Mouse (Mus musculus) embryonic facial prominence, embryonic 13.5 days (tissue): ENCODE measurements around the gene Gm20479. TPM values are rescaled to one million over a fixed set of nuclear protein-coding genes. Genes with fewer than 3 reads are reported as not detected.

Source experiments
- ATAC-seq: fragments of 200-750 bp; cut with Nextera tagmentation; 2 replicates; pipeline ENCODE4 v1.8.0; 2017; ENCODE audit warnings: low read depth; ENCODE audit not compliant: insufficient number of reproducible peaks, insufficient read depth, low FRiP score, low TSS enrichment
- H3K27ac ChIP-seq: fragments of 300-500 bp; sonication (generic); 2 replicates; pipeline ENCODE4 v1.5.1; 2015; ENCODE audit warnings: moderate library complexity, mild to moderate bottlenecking, inconsistent platforms
- H3K27me3 ChIP-seq: fragments of 300-500 bp; sonication (generic); 2 replicates; pipeline ENCODE4 v1.6.1; 2015; ENCODE audit warnings: mild to moderate bottlenecking, inconsistent platforms
- H3K36me3 ChIP-seq: fragments of 300-500 bp; sonication (generic); 2 replicates; pipeline ENCODE4 v1.6.1; 2015; ENCODE audit warnings: mild to moderate bottlenecking, inconsistent platforms
- H3K4me1 ChIP-seq: fragments of 300-500 bp; sonication (generic); 2 replicates; pipeline ENCODE4 v1.6.1; 2015; ENCODE audit warnings: inconsistent platforms
- H3K4me2 ChIP-seq: fragments of 300-500 bp; sonication (generic); 2 replicates; pipeline ENCODE4 v1.6.1; 2015; ENCODE audit warnings: moderate library complexity, mild to moderate bottlenecking, inconsistent platforms
- H3K4me3 ChIP-seq: fragments of 300-500 bp; sonication (generic); 2 replicates; pipeline ENCODE4 v1.5.1; 2015; ENCODE audit warnings: mild to moderate bottlenecking, inconsistent platforms
- H3K9ac ChIP-seq: fragments of 300-500 bp; sonication (generic); 2 replicates; pipeline ENCODE4 v1.6.1; 2015; ENCODE audit warnings: mild to moderate bottlenecking, inconsistent platforms
- H3K9me3 ChIP-seq: fragments of 300-500 bp; sonication (generic); 2 replicates; pipeline ENCODE4 v1.6.1; 2016; ENCODE audit warnings: inconsistent platforms
- WGBS: fragments of 180-500 bp; shearing (Covaris S2); methylation state at CpG from one replicate; pipeline ENCODE4 v1.1.7; 2015; ENCODE audit warnings: mixed read lengths; 5-methylcytosine and 5-hydroxymethylcytosine counted together
- polyA plus RNA-seq: library from polyadenylated mRNA; unstranded; fragments of >200 nt; fragmentation: Nextera tagmentation; extraction: Ambion mirVana; gene quantifications from 2 replicates; pipeline ENCODE4 v1.2.1, GENCODE M21; 2015

Gm20479 gene
- not detected in 2 replicates for polyA plus RNA-seq

GRCm38 (mm10) chr7:27356861-27357594, at the start of gene Gm20479:
Gene Gm20479 (minus strand): TSS chr7:27357419.
- peak within 1 kb of the TSS; percentile 68 for H3K4me3 ChIP-seq
- H3K4me1 ChIP-seq = peaks cover 20% of the 10 kb centered on the region
- H3K36me3 ChIP-seq = peaks cover 18% of the 10 kb centered on the region
- no peak for ATAC-seq
- no peaks in the 10 kb centered on the region for H3K9me3 ChIP-seq
- H3K4me2 ChIP-seq = peak within 1 kb of the TSS; percentile 76
- H3K27ac ChIP-seq = peak within 1 kb of the TSS; percentile 22; the same call in 1 of the 2 replicates
- peaks cover 27% of the 10 kb centered on the region for H3K27me3 ChIP-seq
- H3K9ac ChIP-seq = peak within 1 kb of the TSS; percentile 58
- 6% methylated on average over 27 of the region's 27 CpGs for WGBS

GRCm38 (mm10) chr7:27406481-27406880, 49.3 kb upstream of the Gm20479 start:
- Histone ChIP-seq H3K4me3 (no peak overlapping the region), H3K27me3 (peaks cover 92% of the 10 kb centered on the region), H3K9ac (no peak overlapping the region), H3K27ac (no peak overlapping the region), H3K4me1 (peaks cover 24% of the 10 kb centered on the region), H3K4me2 (no peak overlapping the region), H3K36me3 (no peaks in the 10 kb centered on the region), H3K9me3 (peaks cover 9% of the 10 kb centered on the region; the same call in 1 of the 2 replicates)
- no peak for ATAC-seq
- 83% methylated on average over 7 of the region's 7 CpGs for WGBS

GRCm38 (mm10) chr7:27404203-27404942, 47.2 kb upstream of the Gm20479 start:
- no peaks in the 10 kb centered on the region for H3K36me3 ChIP-seq
- peaks cover 24% of the 10 kb centered on the region for H3K4me1 ChIP-seq
- WGBS = 7% methylated on average over 75 of the region's 81 CpGs
- no peak for ATAC-seq
- peaks cover 9% of the 10 kb centered on the region; the same call in 1 of the 2 replicates for H3K9me3 ChIP-seq
- H3K4me3 ChIP-seq = peak overlapping the region; percentile 26
- no peak overlapping the region for H3K27ac ChIP-seq
- no peak overlapping the region for H3K9ac ChIP-seq
- H3K27me3 ChIP-seq = peaks cover 95% of the 10 kb centered on the region
- peak overlapping the region; percentile 43 for H3K4me2 ChIP-seq

GRCm38 (mm10) chr7:27402675-27403074, 45.5 kb upstream of the Gm20479 start:
- Histone ChIP-seq H3K4me1 (peaks cover 7% of the 10 kb centered on the region; the same call in 1 of the 2 replicates), H3K27ac (no peak overlapping the region), H3K4me3 (0 out of 2 replicates have a peak overlapping the region, but pooled peaks have one; percentile 3), H3K36me3 (no peaks in the 10 kb centered on the region), H3K9me3 (peaks cover 9% of the 10 kb centered on the region; the same call in 1 of the 2 replicates), H3K9ac (no peak overlapping the region), H3K27me3 (peaks cover 93% of the 10 kb centered on the region), H3K4me2 (no peak overlapping the region)
- ATAC-seq = no peak
- WGBS = 10% methylated on average over 16 of the region's 16 CpGs

- H3K27me3 ChIP-seq = peaks cover 93% of the 10 kb centered on the region
- no peaks in the 10 kb centered on the region for H3K36me3 ChIP-seq
- peaks cover 14% of the 10 kb centered on the region for H3K4me1 ChIP-seq
- no peak overlapping the region for H3K9ac ChIP-seq
- H3K9me3 ChIP-seq = peaks cover 7% of the 10 kb centered on the region; the same call in 1 of the 2 replicates
- H3K27ac ChIP-seq = no peak overlapping the region
- H3K4me2 ChIP-seq = no peak overlapping the region
- WGBS = 79% methylated on average over 7 of the region's 7 CpGs
- no peak overlapping the region for H3K4me3 ChIP-seq
- no peak for ATAC-seq
Measured at GRCm38 (mm10) chr7:27400545-27400944, 43.3 kb upstream of the Gm20479 start.

- Histone ChIP-seq H3K27me3 (peaks cover 89% of the 10 kb centered on the region), H3K9me3 (no peaks in the 10 kb centered on the region), H3K4me3 (peak overlapping the region; percentile 54), H3K4me1 (peaks cover 9% of the 10 kb centered on the region), H3K4me2 (peak overlapping the region; percentile 82), H3K27ac (no peak overlapping the region), H3K36me3 (no peaks in the 10 kb centered on the region), H3K9ac (no peak overlapping the region)
- ATAC-seq = no peak
- WGBS = 18% methylated on average over 26 of the region's 26 CpGs
Measured at GRCm38 (mm10) chr7:27397048-27397949, 40.1 kb upstream of the Gm20479 start.

- Histone ChIP-seq H3K27me3 (peaks cover 89% of the 10 kb centered on the region), H3K36me3 (no peaks in the 10 kb centered on the region), H3K27ac (no peak overlapping the region), H3K4me2 (peak overlapping the region; percentile 82), H3K4me1 (peaks cover 9% of the 10 kb centered on the region), H3K9me3 (no peaks in the 10 kb centered on the region), H3K4me3 (peak overlapping the region; percentile 54), H3K9ac (peak overlapping the region; percentile 61)
- no peak for ATAC-seq
- 1% methylated on average over 47 of the region's 68 CpGs for WGBS
Measured at GRCm38 (mm10) chr7:27396184-27397047, 39.2 kb upstream of the Gm20479 start.

GRCm38 (mm10) chr7:27395521-27396183, 38.4 kb upstream of the Gm20479 start:
- H3K27ac ChIP-seq = no peak overlapping the region
- peak overlapping the region; percentile 82 for H3K4me2 ChIP-seq
- peaks cover 89% of the 10 kb centered on the region for H3K27me3 ChIP-seq
- no peaks in the 10 kb centered on the region for H3K9me3 ChIP-seq
- H3K4me1 ChIP-seq = peaks cover 9% of the 10 kb centered on the region
- peak overlapping the region; percentile 54 for H3K4me3 ChIP-seq
- H3K9ac ChIP-seq = no peak overlapping the region
- 1% methylated on average over 22 of the region's 22 CpGs for WGBS
- no peak for ATAC-seq
- no peaks in the 10 kb centered on the region for H3K36me3 ChIP-seq

GRCm38 (mm10) chr7:27391416-27391815, 34.2 kb upstream of the Gm20479 start:
- no peaks in the 10 kb centered on the region for H3K36me3 ChIP-seq
- no peaks in the 10 kb centered on the region for H3K9me3 ChIP-seq
- ATAC-seq = no peak
- peaks cover 58% of the 10 kb centered on the region for H3K27me3 ChIP-seq
- H3K4me1 ChIP-seq = peaks cover under 1% of the 10 kb centered on the region
- no peak overlapping the region for H3K27ac ChIP-seq
- WGBS = 35% methylated on average over 16 of the region's 16 CpGs
- no peak overlapping the region for H3K4me3 ChIP-seq
- no peak overlapping the region for H3K9ac ChIP-seq
- H3K4me2 ChIP-seq = no peak overlapping the region

GRCm38 (mm10) chr7:27389213-27389612, 32.0 kb upstream of the Gm20479 start:
- ATAC-seq = no peak
- Histone ChIP-seq H3K4me2 (no peak overlapping the region), H3K27me3 (peaks cover 36% of the 10 kb centered on the region), H3K9ac (no peak overlapping the region), H3K4me1 (peaks cover 3% of the 10 kb centered on the region; the same call in 1 of the 2 replicates), H3K4me3 (no peak overlapping the region), H3K27ac (no peak overlapping the region), H3K9me3 (no peaks in the 10 kb centered on the region), H3K36me3 (no peaks in the 10 kb centered on the region)
- 68% methylated on average over 6 of the region's 6 CpGs for WGBS
